Mouse (Mus musculus): ENCODE results near the gene Fcgr1. TPM values are rescaled to one million over a fixed set of nuclear protein-coding genes. Genes with fewer than 3 reads are reported as not detected.
A peak's percentile ranks its signal among the peaks of the same experiment; 100 is the strongest.
"Not testable (repeated sequence)": the region's sequence is repeated elsewhere in the genome, so short reads cannot be mapped to it uniquely, and the experiment has no call there.

Gene Fcgr1
- polyA plus RNA-seq, 1 experiment from 2014 or later = 3.8 TPM

DNA sequence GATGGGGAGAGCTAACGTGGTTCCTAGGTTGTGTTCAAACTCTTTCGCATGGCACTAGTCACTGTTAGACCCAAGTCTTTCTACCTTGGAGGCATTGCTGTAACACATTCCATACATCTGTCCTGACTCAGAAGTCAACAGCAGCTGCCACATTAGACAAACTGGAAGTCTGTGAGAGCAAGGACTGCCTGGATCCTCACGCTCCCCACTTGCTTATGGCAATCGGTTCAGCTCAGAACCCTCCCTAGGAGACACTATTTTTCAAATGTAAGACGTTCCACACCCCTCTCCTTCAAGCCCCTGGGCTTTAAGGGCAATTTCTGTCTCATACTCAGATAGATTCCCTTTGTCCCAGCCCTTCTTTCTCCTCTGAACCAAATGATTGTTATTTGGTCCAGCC is 8.3 kb upstream of the Fcgr1 start:
- WGBS = 81% methylated on average over 5 of the region's 5 CpGs
- Histone ChIP-seq H3K27ac (replicated peaks) (no peak overlapping the region), H3K36me3 (ENCODE audit: control insufficient read depth, insufficient read depth, low read length) (no peaks in the 10 kb centered on the region), H3K4me1 (replicated peaks; ENCODE audit: control insufficient read depth, insufficient read depth) (no peaks in the 10 kb centered on the region), H3K4me2 (replicated peaks; ENCODE audit: low read depth) (no peak overlapping the region), H3K27me3 (ENCODE audit: control insufficient read depth, insufficient read depth, low read length) (no peaks in the 10 kb centered on the region), H3K9me3 (ENCODE audit: control insufficient read depth, low read length) (no peaks in the 10 kb centered on the region), H3K4me3 (ENCODE audit: low read depth, low read length) (no peak overlapping the region), H3K9ac (ENCODE audit: low read length) (no peak overlapping the region)
- ATAC-seq (ENCODE audit: low FRiP score, low TSS enrichment) (no peak), DNase-seq (ENCODE audit: low spot score) (no peak)
- no peak for TF ChIP-seq EP300 (optimal IDR thresholded peaks at IDR 0.05)
- no peak for TF ChIP-seq CTCF (IDR thresholded peaks at IDR 0.05; ENCODE audit: low read depth)

DNA sequence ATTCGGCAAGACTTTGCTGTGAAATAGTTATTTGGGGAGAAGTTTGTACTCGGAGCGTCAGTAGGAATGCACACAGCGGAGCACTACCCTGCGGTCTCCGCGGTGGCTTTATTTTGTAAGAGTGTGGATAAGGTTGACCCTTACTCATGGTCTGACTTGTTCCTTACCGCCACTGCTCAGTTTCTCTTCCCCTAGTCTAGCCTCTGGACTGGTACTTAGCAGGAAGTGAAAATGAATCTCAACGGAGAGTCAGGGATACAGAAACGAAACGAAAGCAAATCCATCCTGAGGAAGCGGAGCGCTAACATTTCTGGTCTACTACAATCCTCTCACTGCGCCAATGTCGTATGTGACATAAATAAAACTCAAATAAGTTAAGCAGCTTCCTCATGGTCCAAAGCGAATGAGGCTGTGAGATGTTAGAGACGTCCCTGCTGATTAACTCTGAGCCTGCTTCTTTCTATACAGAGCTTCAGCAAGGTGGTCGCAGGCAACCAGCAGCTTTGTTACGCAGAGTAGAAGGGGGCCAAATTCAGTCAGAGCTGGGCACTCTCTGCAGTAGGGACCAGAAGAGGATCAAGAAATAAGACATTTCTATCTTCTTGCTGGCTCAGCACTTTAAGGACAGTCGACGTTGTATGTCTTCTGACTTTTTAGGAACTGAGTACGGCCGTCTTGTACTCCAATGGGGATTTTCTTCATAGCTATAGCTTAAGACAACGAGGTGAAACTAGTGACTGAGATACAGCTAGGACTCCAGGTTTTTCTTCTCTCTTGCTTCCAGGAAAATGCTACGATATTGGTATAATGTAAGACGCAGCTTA is 7.1 kb upstream of the Fcgr1 start:
- Histone ChIP-seq H3K27me3 (ENCODE audit: control insufficient read depth, insufficient read depth, low read length) (no peaks in the 10 kb centered on the region), H3K9me3 (ENCODE audit: control insufficient read depth, low read length) (no peaks in the 10 kb centered on the region), H3K36me3 (ENCODE audit: control insufficient read depth, insufficient read depth, low read length) (no peaks in the 10 kb centered on the region), H3K4me1 (replicated peaks; ENCODE audit: control insufficient read depth, insufficient read depth) (no peaks in the 10 kb centered on the region), H3K9ac (ENCODE audit: low read length) (no peak overlapping the region), H3K4me3 (ENCODE audit: low read depth, low read length) (peak overlapping the region; percentile 23), H3K27ac (replicated peaks) (no peak overlapping the region), H3K4me2 (replicated peaks; ENCODE audit: low read depth) (peak overlapping the region; percentile 39)
- peak; percentile 32; the same call in 1 of the 2 replicates for ATAC-seq (ENCODE audit: low FRiP score, low TSS enrichment)
- no peak for DNase-seq (ENCODE audit: low spot score)
- TF ChIP-seq CTCF (IDR thresholded peaks at IDR 0.05; ENCODE audit: low read depth) (no peak), EP300 (optimal IDR thresholded peaks at IDR 0.05) (no peak)
- WGBS = 66% methylated on average over 26 of the region's 26 CpGs

DNA sequence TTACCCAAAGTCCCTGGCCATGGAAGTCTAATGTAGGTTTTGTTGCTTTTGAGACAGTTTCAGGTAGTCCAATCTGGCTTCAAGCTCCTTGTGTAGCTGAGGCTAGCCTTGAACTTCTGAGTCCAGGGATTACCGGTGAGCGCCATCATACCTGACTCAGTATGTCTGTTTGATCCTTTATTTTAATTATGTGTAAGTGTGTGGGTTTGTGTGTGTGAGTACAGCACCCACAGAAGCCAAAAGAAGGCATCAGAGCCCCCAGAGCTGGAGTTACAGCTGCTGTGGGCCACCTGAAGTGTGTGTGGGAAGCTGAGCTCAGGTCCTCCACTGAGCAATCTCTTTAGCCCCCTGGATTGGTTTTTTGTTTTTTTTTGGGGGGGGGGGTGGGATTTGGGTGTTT is 5.8 kb upstream of the Fcgr1 start:
- ATAC-seq (ENCODE audit: low FRiP score, low TSS enrichment) (no peak), DNase-seq (ENCODE audit: low spot score) (no peak)
- no peaks in the 10 kb centered on the region for H3K27me3 ChIP-seq (ENCODE audit: control insufficient read depth, insufficient read depth, low read length)
- H3K27ac ChIP-seq (replicated peaks) = no peak overlapping the region
- TF ChIP-seq CTCF (IDR thresholded peaks at IDR 0.05; ENCODE audit: low read depth) = no peak
- no peak for TF ChIP-seq EP300 (optimal IDR thresholded peaks at IDR 0.05)
- 97% methylated on average over 2 of the region's 2 CpGs for WGBS
- H3K36me3 ChIP-seq (ENCODE audit: control insufficient read depth, insufficient read depth, low read length) = no peaks in the 10 kb centered on the region
- H3K4me2 ChIP-seq (replicated peaks; ENCODE audit: low read depth) = no peak overlapping the region
- no peak overlapping the region for H3K4me3 ChIP-seq (ENCODE audit: low read depth, low read length)
- H3K9ac ChIP-seq (ENCODE audit: low read length) = no peak overlapping the region
- no peaks in the 10 kb centered on the region for H3K4me1 ChIP-seq (replicated peaks; ENCODE audit: control insufficient read depth, insufficient read depth)
- H3K9me3 ChIP-seq (ENCODE audit: control insufficient read depth, low read length) = no peaks in the 10 kb centered on the region

DNA sequence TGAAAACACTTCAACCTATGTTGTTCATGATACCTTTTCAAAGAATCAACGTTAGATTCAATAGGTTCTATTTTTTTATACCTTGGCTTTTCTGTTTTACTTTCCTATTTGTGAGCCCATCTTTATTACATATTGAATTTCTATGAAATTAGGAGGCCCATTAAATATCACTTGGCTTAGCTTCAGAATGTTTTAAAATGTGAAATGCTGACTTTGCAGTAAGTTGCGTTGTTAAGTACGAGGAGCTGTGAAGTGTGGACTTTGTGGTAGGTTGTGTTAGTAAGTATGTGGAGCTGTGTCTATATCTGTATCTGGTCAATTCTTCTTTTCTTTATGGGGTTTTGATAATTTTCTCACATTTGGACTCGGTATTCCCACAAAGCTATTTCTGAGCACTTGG is 4.6 kb upstream of the Fcgr1 start:
- Histone ChIP-seq H3K4me1 (replicated peaks; ENCODE audit: control insufficient read depth, insufficient read depth) (no peaks in the 10 kb centered on the region), H3K27me3 (ENCODE audit: control insufficient read depth, insufficient read depth, low read length) (no peaks in the 10 kb centered on the region), H3K4me2 (replicated peaks; ENCODE audit: low read depth) (no peak overlapping the region), H3K4me3 (ENCODE audit: low read depth, low read length) (no peak overlapping the region), H3K36me3 (ENCODE audit: control insufficient read depth, insufficient read depth, low read length) (no peaks in the 10 kb centered on the region), H3K27ac (replicated peaks) (no peak overlapping the region), H3K9me3 (ENCODE audit: control insufficient read depth, low read length) (no peaks in the 10 kb centered on the region), H3K9ac (ENCODE audit: low read length) (no peak overlapping the region)
- no peak for DNase-seq (ENCODE audit: low spot score)
- TF ChIP-seq CTCF (IDR thresholded peaks at IDR 0.05; ENCODE audit: low read depth) = no peak
- TF ChIP-seq EP300 (optimal IDR thresholded peaks at IDR 0.05) = no peak
- 91% methylated on average over 4 of the region's 4 CpGs for WGBS
- ATAC-seq (ENCODE audit: low FRiP score, low TSS enrichment) = no peak

DNA sequence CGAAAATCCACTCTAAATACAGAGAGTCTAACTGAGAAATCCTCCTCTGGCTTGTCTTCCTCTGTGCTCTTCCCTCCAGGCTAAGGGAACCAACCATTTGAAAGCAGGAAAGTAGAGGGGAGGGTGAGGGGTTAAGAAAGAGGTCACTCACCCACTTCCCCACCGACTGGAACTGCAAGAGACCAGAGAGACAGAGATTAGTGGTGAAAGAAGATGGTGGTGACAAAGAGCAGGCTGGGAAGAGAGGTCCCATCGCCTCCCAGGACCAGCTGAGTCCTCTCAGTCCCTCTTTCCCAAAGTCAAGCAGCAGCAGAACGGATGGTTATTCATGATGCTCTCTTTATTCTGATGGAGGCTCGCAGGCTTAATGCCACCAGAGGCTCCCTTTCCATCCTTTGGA is 401 bp downstream of the Fcgr1 start:
- no peak overlapping the region for H3K27ac ChIP-seq (replicated peaks)
- no peak overlapping the region for H3K4me3 ChIP-seq (ENCODE audit: low read depth, low read length)
- no peaks in the 10 kb centered on the region for H3K4me1 ChIP-seq (replicated peaks; ENCODE audit: control insufficient read depth, insufficient read depth)
- ATAC-seq (ENCODE audit: low FRiP score, low TSS enrichment) (no peak), DNase-seq (ENCODE audit: low spot score) (no peak)
- no peak overlapping the region for H3K9ac ChIP-seq (ENCODE audit: low read length)
- H3K27me3 ChIP-seq (ENCODE audit: control insufficient read depth, insufficient read depth, low read length) = no peaks in the 10 kb centered on the region
- H3K4me2 ChIP-seq (replicated peaks; ENCODE audit: low read depth) = no peak overlapping the region
- H3K36me3 ChIP-seq (ENCODE audit: control insufficient read depth, insufficient read depth, low read length) = no peaks in the 10 kb centered on the region
- no peak for TF ChIP-seq CTCF (IDR thresholded peaks at IDR 0.05; ENCODE audit: low read depth)
- no peak for TF ChIP-seq EP300 (optimal IDR thresholded peaks at IDR 0.05)
- WGBS = 48% methylated on average over 5 of the region's 5 CpGs
- no peaks in the 10 kb centered on the region for H3K9me3 ChIP-seq (ENCODE audit: control insufficient read depth, low read length)

DNA sequence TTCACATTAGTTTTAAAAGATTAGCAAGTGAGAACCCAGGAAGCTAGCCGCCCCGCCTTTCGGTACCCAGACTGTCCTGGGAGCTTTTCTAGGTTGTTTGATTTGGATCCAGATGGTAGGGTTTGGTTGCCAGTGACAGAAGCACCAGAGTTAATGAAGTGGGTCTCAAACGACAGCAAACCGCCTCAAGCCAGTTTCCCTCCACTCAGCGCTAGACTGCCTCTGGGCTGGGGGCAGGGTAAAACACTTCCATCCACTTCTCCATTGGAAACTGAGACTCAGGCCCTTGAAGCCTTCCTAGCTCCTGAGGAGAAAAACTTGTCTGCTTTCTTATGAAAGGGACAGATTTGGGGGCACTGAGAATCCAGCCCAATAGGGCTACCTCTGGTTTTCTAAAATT is 1.1 kb downstream of the Fcgr1 start:
- DNase-seq (ENCODE audit: low spot score) (no peak), ATAC-seq (ENCODE audit: low FRiP score, low TSS enrichment) (no peak)
- H3K9ac ChIP-seq (ENCODE audit: low read length) = no peak overlapping the region
- no peak overlapping the region for H3K4me2 ChIP-seq (replicated peaks; ENCODE audit: low read depth)
- H3K36me3 ChIP-seq (ENCODE audit: control insufficient read depth, insufficient read depth, low read length) = no peaks in the 10 kb centered on the region
- no peaks in the 10 kb centered on the region for H3K9me3 ChIP-seq (ENCODE audit: control insufficient read depth, low read length)
- no peak overlapping the region for H3K27ac ChIP-seq (replicated peaks)
- no peak for TF ChIP-seq EP300 (optimal IDR thresholded peaks at IDR 0.05)
- no peak for TF ChIP-seq CTCF (IDR thresholded peaks at IDR 0.05; ENCODE audit: low read depth)
- H3K27me3 ChIP-seq (ENCODE audit: control insufficient read depth, insufficient read depth, low read length) = no peaks in the 10 kb centered on the region
- WGBS = 64% methylated on average over 6 of the region's 6 CpGs
- H3K4me1 ChIP-seq (replicated peaks; ENCODE audit: control insufficient read depth, insufficient read depth) = no peaks in the 10 kb centered on the region
- no peak overlapping the region for H3K4me3 ChIP-seq (ENCODE audit: low read depth, low read length)

DNA sequence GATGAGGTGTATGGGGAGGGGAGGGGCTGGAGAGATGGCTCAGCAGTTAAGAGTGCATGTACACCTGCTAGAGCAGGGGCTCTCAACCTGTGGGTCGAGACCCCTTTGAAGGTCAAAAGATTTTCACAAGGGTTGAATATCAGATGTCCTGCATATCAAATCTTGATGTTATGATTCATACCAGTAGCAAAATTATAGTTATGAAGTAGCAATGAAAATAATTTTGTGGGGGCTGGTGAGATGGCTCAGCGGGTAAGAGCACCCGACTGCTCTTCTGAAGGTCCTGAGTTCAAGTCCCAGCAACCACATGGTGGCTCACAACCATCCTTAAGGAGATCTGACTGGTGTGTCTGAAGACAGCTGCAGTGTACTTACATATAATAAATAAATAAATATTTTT is 3.0 kb downstream of the Fcgr1 start:
- not testable (repeated sequence) for H3K27me3 ChIP-seq (ENCODE audit: control insufficient read depth, insufficient read depth, low read length); H3K9ac ChIP-seq (ENCODE audit: low read length); H3K9me3 ChIP-seq (ENCODE audit: control insufficient read depth, low read length); ATAC-seq (ENCODE audit: low FRiP score, low TSS enrichment); H3K27ac ChIP-seq (replicated peaks); H3K4me3 ChIP-seq (ENCODE audit: low read depth, low read length); DNase-seq (ENCODE audit: low spot score); H3K36me3 ChIP-seq (ENCODE audit: control insufficient read depth, insufficient read depth, low read length); H3K4me1 ChIP-seq (replicated peaks; ENCODE audit: control insufficient read depth, insufficient read depth); H3K4me2 ChIP-seq (replicated peaks; ENCODE audit: low read depth)
- WGBS = 92% methylated on average over 3 of the region's 3 CpGs
